Mouse (Mus musculus) WW6 (cell line): Measurements from ENCODE around the gene Msl1.
A peak's percentile ranks its signal among the peaks of the same experiment; 100 is the strongest.
"Not testable (repeated sequence)": the region's sequence is repeated elsewhere in the genome, so short reads cannot be mapped to it uniquely, and the experiment has no call there.

Source experiments
- DNase-seq: peaks from one replicate; pipeline ENCODE4 v3.0.0-alpha.2; 2013; ENCODE audit warnings: low read depth, low spot score

Msl1 gene

GRCm38 (mm10) chr11:98795714-98796514 is 598 bp downstream of the Msl1 start:
- DNase-seq, result no peak

- DNase-seq, result no peak
These were observed 1.4 kb downstream of the Msl1 start for GRCm38 (mm10) chr11:98796515-98797216.

GRCm38 (mm10) chr11:98797306-98797705 is 2.0 kb downstream of the Msl1 start:
- DNase-seq, result no peak

- no peak for DNase-seq
These were observed 2.6 kb downstream of the Msl1 start for GRCm38 (mm10) chr11:98797909-98798308.

DNA sequence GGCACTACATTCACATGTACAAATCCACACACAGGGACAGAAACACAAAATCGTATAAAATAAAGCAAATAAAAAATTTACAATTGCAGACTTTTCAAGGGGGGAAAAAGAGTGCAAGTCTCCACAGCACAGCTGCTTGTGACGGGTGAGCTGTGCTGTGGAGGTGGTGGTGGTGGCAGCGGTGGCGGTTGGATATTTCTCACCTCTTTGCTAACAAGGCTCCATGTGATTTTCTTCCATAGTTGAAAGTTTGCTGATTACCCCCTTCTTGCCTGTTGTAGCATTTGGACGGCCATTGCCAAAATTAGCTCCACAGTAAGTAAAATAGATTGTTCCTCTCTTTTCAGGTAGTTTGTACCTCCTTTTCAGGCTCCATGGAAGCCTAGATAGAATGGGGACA is 9.3 kb downstream of the Msl1 start, which contains the start of gene Casc3:
Gene Casc3 (plus strand): TSS at position 301 of the 400 bp plus-strand sequence.
- no peak for DNase-seq

DNA sequence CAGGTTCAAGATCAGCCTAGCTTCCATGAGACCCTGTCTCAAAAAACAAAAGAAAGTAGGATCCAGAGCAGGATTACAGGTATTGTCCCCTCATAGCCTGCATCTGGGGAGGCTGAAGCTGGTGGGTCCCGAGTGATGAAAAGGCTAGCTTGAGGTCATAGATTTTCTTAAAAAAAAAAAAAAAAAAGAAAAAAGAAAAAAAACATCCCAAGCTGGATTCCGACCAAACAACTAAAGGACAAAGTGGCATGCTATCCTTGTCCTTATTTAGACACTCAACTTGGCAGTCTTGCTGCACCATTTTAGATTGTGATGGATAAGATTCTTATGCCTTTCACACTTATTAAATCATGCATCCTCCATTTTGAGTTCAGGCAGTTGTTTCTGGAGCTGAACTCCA is 13.1 kb downstream of the Msl1 start:
- DNase-seq, result no peak

GRCm38 (mm10) chr11:98809457-98810290 is 14.4 kb downstream of the Msl1 start:
- peak; percentile 100 for DNase-seq

DNA sequence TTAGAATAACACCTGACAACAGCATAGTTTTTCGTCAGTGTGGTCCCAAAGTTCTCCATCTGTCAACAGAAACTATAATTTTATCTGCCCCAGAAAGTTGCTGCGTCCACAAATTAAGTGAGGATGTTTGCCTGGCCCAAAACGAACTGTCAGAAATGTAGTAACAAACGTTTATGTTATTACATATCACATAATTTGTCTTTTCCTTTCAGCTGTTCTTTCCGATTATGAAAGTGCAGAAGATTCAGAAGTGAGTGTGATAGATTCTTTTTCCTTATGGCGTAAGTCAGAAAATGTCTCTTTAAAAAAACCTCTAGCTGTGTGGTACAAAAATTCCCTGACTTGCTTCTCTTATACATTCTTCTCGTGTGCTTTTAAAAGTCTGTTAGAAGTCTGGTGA is 15.4 kb downstream of the Msl1 start:
- no peak for DNase-seq

DNA sequence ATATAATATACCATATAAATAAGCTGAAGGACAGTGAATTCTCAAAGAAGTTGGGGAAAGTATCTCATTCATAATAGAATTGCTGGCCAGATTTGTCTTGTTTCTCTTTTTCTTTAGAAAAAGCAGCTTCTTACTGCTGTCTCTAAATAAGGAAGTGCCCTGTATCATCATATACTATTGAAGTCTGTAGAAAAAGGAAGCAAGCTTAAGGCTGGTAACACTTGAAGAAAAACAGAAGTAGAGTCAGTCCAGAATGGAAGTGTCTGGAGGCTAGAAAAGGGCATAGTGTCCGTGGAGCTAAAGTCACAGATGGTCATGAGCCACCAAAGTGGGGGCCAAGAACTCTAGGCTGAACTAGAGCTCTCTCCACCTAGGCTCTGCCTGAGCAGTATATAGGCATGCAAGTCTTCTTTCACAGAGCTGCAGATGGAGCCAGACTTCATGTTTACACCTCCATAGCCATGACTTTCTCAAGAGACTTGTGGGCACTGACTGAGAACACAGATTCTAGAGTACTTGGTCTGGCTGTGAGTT is 21.5 kb downstream of the Msl1 start:
- no peak for DNase-seq

- no peak for DNase-seq
These were observed 25.7 kb downstream of the Msl1 start for GRCm38 (mm10) chr11:98820968-98821367.

- DNase-seq, result not testable (repeated sequence)
These were observed 30.8 kb downstream of the Msl1 start for GRCm38 (mm10) chr11:98826071-98826470.

GRCm38 (mm10) chr11:98827877-98828276 is 32.6 kb downstream of the Msl1 start:
- no peak for DNase-seq

DNA sequence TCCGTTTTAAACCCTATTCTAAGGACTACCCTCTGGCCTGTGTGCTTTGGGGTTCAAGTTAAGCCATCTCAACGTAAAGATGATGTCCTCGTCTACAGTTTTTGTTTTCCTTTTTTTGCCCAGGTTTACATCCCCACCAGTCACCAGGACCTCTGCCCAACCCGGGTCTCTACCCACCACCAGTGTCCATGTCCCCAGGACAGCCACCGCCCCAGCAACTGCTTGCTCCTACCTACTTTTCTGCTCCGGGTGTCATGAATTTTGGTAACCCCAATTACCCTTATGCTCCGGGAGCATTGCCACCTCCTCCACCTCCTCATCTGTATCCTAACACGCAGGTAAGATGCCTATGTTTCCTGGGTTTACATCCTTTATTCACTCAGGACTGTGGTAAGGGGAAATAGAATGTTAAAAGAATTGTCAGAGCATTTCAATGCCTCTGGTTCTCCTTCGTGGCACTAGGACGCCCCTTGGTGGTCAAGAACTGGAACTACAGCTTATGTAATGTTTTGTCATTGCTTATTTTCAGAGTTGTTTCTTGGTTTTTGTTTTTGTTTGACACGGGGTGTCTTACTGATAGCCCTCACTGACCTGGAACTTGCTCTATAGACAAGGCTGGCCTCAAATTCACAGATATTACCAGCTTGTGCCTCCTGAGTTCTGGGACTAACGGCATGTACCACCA is 33.9 kb downstream of the Msl1 start:
- no peak for DNase-seq

- no peak for DNase-seq
These were observed 34.6 kb downstream of the Msl1 start for GRCm38 (mm10) chr11:98829875-98830274.

DNA sequence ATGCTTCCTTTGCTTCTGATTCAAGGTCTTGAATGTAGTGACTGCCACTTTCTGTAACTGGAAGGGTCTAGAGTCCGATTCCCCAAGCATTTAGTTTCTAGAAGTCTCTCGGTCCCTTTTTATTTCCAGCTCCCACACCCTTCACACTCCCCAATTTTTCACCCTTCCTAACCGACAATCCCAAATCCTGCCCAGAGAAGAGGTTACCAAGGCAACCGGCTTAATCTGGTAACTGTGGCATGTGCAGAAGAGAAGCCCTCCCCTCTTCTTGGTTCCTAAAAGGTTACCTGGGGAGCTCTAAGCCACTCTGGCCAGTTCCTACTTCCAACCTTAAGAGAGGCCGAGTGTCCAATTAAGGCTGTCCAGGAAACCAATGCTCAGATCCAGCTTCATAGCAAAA is 40.0 kb downstream of the Msl1 start:
- no peak for DNase-seq

GRCm38 (mm10) chr11:98835725-98836124 is 40.4 kb downstream of the Msl1 start:
- no peak for DNase-seq

GRCm38 (mm10) chr11:98836128-98836527 is 40.8 kb downstream of the Msl1 start:
- no peak for DNase-seq

- DNase-seq, result no peak
These were observed 41.4 kb downstream of the Msl1 start, which contains the start of gene Rapgefl1 for GRCm38 (mm10) chr11:98836651-98837141. Rapgefl1 (plus strand) TSS chr11:98836785.

GRCm38 (mm10) chr11:98837231-98837704 is 42.0 kb downstream of the Msl1 start:
- no peak for DNase-seq

DNA sequence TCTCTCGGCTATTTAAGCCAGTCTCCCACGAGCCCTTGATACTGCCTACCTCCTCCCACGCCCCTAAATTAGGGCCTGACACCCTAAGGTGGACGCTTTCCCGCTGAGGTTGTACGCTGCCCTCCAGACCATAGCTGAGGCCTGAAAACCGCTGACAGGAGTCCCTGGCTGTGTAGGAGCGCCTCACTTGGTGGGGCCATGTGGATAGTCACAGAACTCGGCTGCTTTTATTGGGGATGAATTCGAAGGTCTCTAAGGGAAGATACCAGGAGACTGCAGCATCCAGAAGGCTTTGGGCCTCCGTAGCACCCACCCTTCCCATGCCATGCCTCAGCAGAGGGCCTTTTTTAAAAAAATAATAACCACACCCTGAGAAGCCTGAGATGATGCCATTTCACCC is 42.6 kb downstream of the Msl1 start:
- DNase-seq, result no peak

DNA sequence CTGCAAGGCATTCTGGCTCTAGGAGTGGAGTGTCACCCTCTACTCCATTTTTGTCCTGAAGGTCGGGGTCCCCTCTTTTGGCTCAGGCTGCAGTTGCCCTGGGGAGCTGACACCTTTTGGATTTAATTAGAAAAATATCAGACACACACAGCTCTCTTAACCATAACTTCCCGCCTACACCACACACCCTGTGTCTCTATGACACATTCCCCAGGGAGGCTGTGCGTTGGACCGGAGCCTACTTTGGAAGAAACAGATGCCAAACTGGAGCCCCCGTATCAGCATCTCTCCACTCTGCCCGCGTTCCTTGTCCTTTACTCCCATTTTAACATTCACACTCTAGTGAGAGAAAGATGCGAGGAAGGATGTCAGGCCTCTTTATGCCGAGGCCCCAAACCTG is 43.2 kb downstream of the Msl1 start:
- no peak for DNase-seq
